Mouse (Mus musculus) cerebellum, adult 2 months (tissue): ENCODE measurements at regions not wholly inside any gene's neighbourhood (a gene's known extent, or its start where the extent isn't known, plus 50 kb on each side); places are given as distances from the start of the nearest gene placed in this dataset.

ENCODE experiments used
- CTCF ChIP-seq: fragments of 200-500 bp; IDR thresholded peaks from 2 replicates; pipeline ENCODE4 v1.5.1; 2011; ENCODE audit warnings: low read depth, mild to moderate bottlenecking, control low read depth, low read length, moderate library complexity, borderline replicate concordance; ENCODE audit not compliant: insufficient read depth
- POLR2A ChIP-seq: fragments of 200-500 bp; IDR thresholded peaks from 2 replicates; pipeline ENCODE4 v1.6.1; 2011; ENCODE audit warnings: low read length, control low read depth, borderline replicate concordance; ENCODE audit not compliant: insufficient read depth

GRCm38 (mm10) chr11:79877184-79877745 is 84.9 kb downstream of the Utp6 start:
- TF ChIP-seq CTCF (no peak), POLR2A (no peak)
